Mouse (Mus musculus): ENCODE results near the gene Hpgd. TPM values are rescaled to one million over a fixed set of nuclear protein-coding genes. Genes with fewer than 3 reads are reported as not detected.
"Not testable (repeated sequence)": the region's sequence is repeated elsewhere in the genome, so short reads cannot be mapped to it uniquely, and the experiment has no call there.

Gene Hpgd
- 19.0 and 19.7 TPM in 2 replicates for polyA plus RNA-seq (2016; fragmentation: Nextera tagmentation; extraction: Ambion mirVana)

GRCm38 (mm10) chr8:56294373-56294877 is at the start of gene Hpgd:
Gene Hpgd (plus strand): TSS chr8:56294585.
- Histone ChIP-seq H3K4me2 (peak within 1 kb of the TSS; percentile 68), H3K4me3 (peak within 1 kb of the TSS; percentile 54), H3K9me3 (replicated peaks) (no peaks in the 10 kb centered on the region), H3K4me1 (no peaks in the 10 kb centered on the region), H3K27ac (no peak within 1 kb of the TSS), H3K27me3 (replicated peaks) (peaks cover 18% of the 10 kb centered on the region), H3K36me3 (no peaks in the 10 kb centered on the region), H3K9ac (peak within 1 kb of the TSS; percentile 60; the same call in 1 of the 2 replicates)
- ATAC-seq = peak; percentile 52; the same call in 1 of the 2 replicates
- WGBS (ENCODE audit: insufficient replicate concordance) = under 1% methylated on average over 33 of the region's 33 CpGs

- H3K4me2 ChIP-seq; H3K36me3 ChIP-seq; H3K9me3 ChIP-seq (replicated peaks); H3K27ac ChIP-seq; H3K4me1 ChIP-seq; ATAC-seq; H3K27me3 ChIP-seq (replicated peaks); H3K9ac ChIP-seq; H3K4me3 ChIP-seq: not testable (repeated sequence)
- WGBS (ENCODE audit: insufficient replicate concordance) = 65% methylated on average over 3 of the region's 3 CpGs
Observed at GRCm38 (mm10) chr8:56251728-56252127, 42.7 kb upstream of the Hpgd start.

- no peak overlapping the region for H3K4me2 ChIP-seq
- no peaks in the 10 kb centered on the region for H3K27me3 ChIP-seq (replicated peaks)
- no peak overlapping the region for H3K4me3 ChIP-seq
- WGBS (ENCODE audit: insufficient replicate concordance) = 77% methylated on average over 1 of the region's 1 CpGs
- no peak overlapping the region for H3K9ac ChIP-seq
- no peak for ATAC-seq
- H3K36me3 ChIP-seq = no peaks in the 10 kb centered on the region
- no peaks in the 10 kb centered on the region for H3K9me3 ChIP-seq (replicated peaks)
- no peak overlapping the region for H3K27ac ChIP-seq
- no peaks in the 10 kb centered on the region for H3K4me1 ChIP-seq
Observed at GRCm38 (mm10) chr8:56252314-56252713, 42.1 kb upstream of the Hpgd start.

- H3K36me3 ChIP-seq = no peaks in the 10 kb centered on the region
- H3K9me3 ChIP-seq (replicated peaks) = no peaks in the 10 kb centered on the region
- WGBS (ENCODE audit: insufficient replicate concordance) = 70% methylated on average over 1 of the region's 1 CpGs
- ATAC-seq = no peak
- no peaks in the 10 kb centered on the region for H3K27me3 ChIP-seq (replicated peaks)
- H3K27ac ChIP-seq = no peak overlapping the region
- H3K4me2 ChIP-seq = no peak overlapping the region
- H3K9ac ChIP-seq = no peak overlapping the region
- no peak overlapping the region for H3K4me3 ChIP-seq
- H3K4me1 ChIP-seq = no peaks in the 10 kb centered on the region
Observed at GRCm38 (mm10) chr8:56261190-56261589, 33.2 kb upstream of the Hpgd start.

- Histone ChIP-seq H3K9me3 (replicated peaks) (no peaks in the 10 kb centered on the region), H3K4me1 (no peaks in the 10 kb centered on the region), H3K4me2 (no peak overlapping the region), H3K9ac (no peak overlapping the region), H3K27me3 (replicated peaks) (no peaks in the 10 kb centered on the region), H3K4me3 (no peak overlapping the region), H3K27ac (no peak overlapping the region), H3K36me3 (no peaks in the 10 kb centered on the region)
- ATAC-seq = no peak
- 60% methylated on average over 10 of the region's 10 CpGs for WGBS (ENCODE audit: insufficient replicate concordance)
Observed at GRCm38 (mm10) chr8:56269687-56270663, 24.4 kb upstream of the Hpgd start.

GRCm38 (mm10) chr8:56272934-56273333 is 21.5 kb upstream of the Hpgd start:
- Histone ChIP-seq H3K9ac (no peak overlapping the region), H3K36me3 (no peaks in the 10 kb centered on the region), H3K4me3 (no peak overlapping the region), H3K4me2 (no peak overlapping the region), H3K4me1 (no peaks in the 10 kb centered on the region), H3K27me3 (replicated peaks) (no peaks in the 10 kb centered on the region), H3K9me3 (replicated peaks) (no peaks in the 10 kb centered on the region), H3K27ac (no peak overlapping the region)
- WGBS (ENCODE audit: insufficient replicate concordance) = 47% methylated on average over 1 of the region's 1 CpGs
- no peak for ATAC-seq

GRCm38 (mm10) chr8:56275316-56275715 is 19.1 kb upstream of the Hpgd start:
- no peak for ATAC-seq
- H3K36me3 ChIP-seq = no peaks in the 10 kb centered on the region
- H3K27me3 ChIP-seq (replicated peaks) = no peaks in the 10 kb centered on the region
- H3K4me1 ChIP-seq = no peaks in the 10 kb centered on the region
- no peak overlapping the region for H3K4me2 ChIP-seq
- H3K9me3 ChIP-seq (replicated peaks) = no peaks in the 10 kb centered on the region
- H3K4me3 ChIP-seq = no peak overlapping the region
- H3K27ac ChIP-seq = no peak overlapping the region
- H3K9ac ChIP-seq = no peak overlapping the region

- no peaks in the 10 kb centered on the region for H3K36me3 ChIP-seq
- no peaks in the 10 kb centered on the region for H3K4me1 ChIP-seq
- no peak overlapping the region for H3K9ac ChIP-seq
- no peaks in the 10 kb centered on the region for H3K9me3 ChIP-seq (replicated peaks)
- ATAC-seq = no peak
- H3K27me3 ChIP-seq (replicated peaks) = no peaks in the 10 kb centered on the region
- H3K4me3 ChIP-seq = no peak overlapping the region
- H3K27ac ChIP-seq = no peak overlapping the region
- 48% methylated on average over 7 of the region's 9 CpGs for WGBS (ENCODE audit: insufficient replicate concordance)
- H3K4me2 ChIP-seq = no peak overlapping the region
Observed at GRCm38 (mm10) chr8:56277810-56278528, 16.4 kb upstream of the Hpgd start.

- H3K27me3 ChIP-seq (replicated peaks) = no peaks in the 10 kb centered on the region
- H3K4me1 ChIP-seq = no peaks in the 10 kb centered on the region
- no peaks in the 10 kb centered on the region for H3K9me3 ChIP-seq (replicated peaks)
- ATAC-seq = no peak
- no peak overlapping the region for H3K4me3 ChIP-seq
- H3K9ac ChIP-seq = no peak overlapping the region
- no peak overlapping the region for H3K4me2 ChIP-seq
- no peak overlapping the region for H3K27ac ChIP-seq
- WGBS (ENCODE audit: insufficient replicate concordance) = 76% methylated on average over 2 of the region's 2 CpGs
- no peaks in the 10 kb centered on the region for H3K36me3 ChIP-seq
Observed at GRCm38 (mm10) chr8:56278545-56279063, 15.8 kb upstream of the Hpgd start.

- WGBS (ENCODE audit: insufficient replicate concordance) = 44% methylated on average over 1 of the region's 1 CpGs
- H3K36me3 ChIP-seq = no peaks in the 10 kb centered on the region
- H3K4me2 ChIP-seq = no peak overlapping the region
- no peaks in the 10 kb centered on the region for H3K9me3 ChIP-seq (replicated peaks)
- H3K27ac ChIP-seq = no peak overlapping the region
- H3K27me3 ChIP-seq (replicated peaks) = no peaks in the 10 kb centered on the region
- no peak for ATAC-seq
- no peak overlapping the region for H3K4me3 ChIP-seq
- no peak overlapping the region for H3K9ac ChIP-seq
- H3K4me1 ChIP-seq = no peaks in the 10 kb centered on the region
Observed at GRCm38 (mm10) chr8:56283936-56284335, 10.4 kb upstream of the Hpgd start.

- H3K36me3 ChIP-seq = no peaks in the 10 kb centered on the region
- H3K4me3 ChIP-seq = no peak overlapping the region
- no peak for ATAC-seq
- no peaks in the 10 kb centered on the region for H3K9me3 ChIP-seq (replicated peaks)
- H3K4me2 ChIP-seq = no peak overlapping the region
- no peaks in the 10 kb centered on the region for H3K27me3 ChIP-seq (replicated peaks)
- H3K9ac ChIP-seq = no peak overlapping the region
- H3K4me1 ChIP-seq = no peaks in the 10 kb centered on the region
- WGBS (ENCODE audit: insufficient replicate concordance) = 32% methylated on average over 3 of the region's 3 CpGs
- H3K27ac ChIP-seq = no peak overlapping the region
Observed at GRCm38 (mm10) chr8:56284957-56285356, 9.4 kb upstream of the Hpgd start.

- no peaks in the 10 kb centered on the region for H3K9me3 ChIP-seq (replicated peaks)
- H3K4me3 ChIP-seq = no peak overlapping the region
- H3K27ac ChIP-seq = no peak overlapping the region
- no peaks in the 10 kb centered on the region for H3K27me3 ChIP-seq (replicated peaks)
- 72% methylated on average over 2 of the region's 2 CpGs for WGBS (ENCODE audit: insufficient replicate concordance)
- H3K4me2 ChIP-seq = no peak overlapping the region
- no peak overlapping the region for H3K9ac ChIP-seq
- H3K36me3 ChIP-seq = no peaks in the 10 kb centered on the region
- no peak for ATAC-seq
- H3K4me1 ChIP-seq = no peaks in the 10 kb centered on the region
Observed at GRCm38 (mm10) chr8:56286717-56287116, 7.7 kb upstream of the Hpgd start.
